Mouse (Mus musculus) liver, adult 2 months (tissue): ENCODE measurements at regions not wholly inside any gene's neighbourhood (a gene's known extent, or its start where the extent isn't known, plus 50 kb on each side); places are given as distances from the start of the nearest gene placed in this dataset.

Experiments
- CTCF ChIP-seq: fragments of 200-500 bp; IDR thresholded peaks from 2 replicates; pipeline ENCODE4 v1.5.1; 2011; ENCODE audit warnings: low read depth, low read length, control low read depth
- POLR2A ChIP-seq: fragments of 200-500 bp; IDR thresholded peaks from 2 replicates; pipeline ENCODE4 v1.6.1; 2011; ENCODE audit warnings: low read length, control low read depth; ENCODE audit not compliant: insufficient read depth; ENCODE audit errors: extremely low read depth

DNA sequence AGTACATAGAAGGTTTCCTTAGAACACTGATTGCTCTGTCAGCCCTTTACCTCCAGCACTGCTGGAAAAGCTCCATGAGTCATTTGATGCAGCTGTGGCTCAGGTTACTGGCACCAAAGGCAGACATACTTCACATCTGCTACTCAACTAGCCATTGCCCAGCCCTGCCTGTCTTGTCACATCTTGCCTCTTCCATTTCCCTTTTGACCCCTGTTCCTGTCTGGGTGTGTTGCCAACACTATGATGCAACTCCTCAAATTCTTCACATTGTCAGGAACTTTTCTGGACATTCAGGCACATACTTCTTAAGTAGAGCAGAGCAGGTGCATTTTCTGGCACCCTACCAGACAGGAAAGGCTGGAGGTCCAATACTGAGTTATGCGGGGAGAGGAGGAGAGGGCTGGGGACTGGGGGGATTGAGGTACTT, 202.3 kb downstream of the 1700064H15Rik start:
- TF ChIP-seq CTCF (no peak), POLR2A (no peak)
